Mouse (Mus musculus) heart, postnatal 25 days (tissue): Measurements from ENCODE around the gene Lsamp. TPM values are rescaled to one million over a fixed set of nuclear protein-coding genes. Genes with fewer than 3 reads are reported as not detected.

Experiments
- DNase-seq: peaks from one replicate; pipeline ENCODE4 v3.0.0; 2022; ENCODE audit warnings: low spot score
- intact Hi-C: fragments of 180-260 bp; cut with DNase I; formaldehyde crosslinking; loops from one replicate; pipeline ENCODE4 v1.15.1; 2025
- total RNA-seq, 2 experiments: library from RNA; stranded (reverse); gene quantifications; 2 replicates each; pipeline ENCODE4 v1.2.3; 2021

Gene Lsamp
- total RNA-seq, 2 experiments from 2014 or later, result 1.5 to 1.8 TPM

DNA sequence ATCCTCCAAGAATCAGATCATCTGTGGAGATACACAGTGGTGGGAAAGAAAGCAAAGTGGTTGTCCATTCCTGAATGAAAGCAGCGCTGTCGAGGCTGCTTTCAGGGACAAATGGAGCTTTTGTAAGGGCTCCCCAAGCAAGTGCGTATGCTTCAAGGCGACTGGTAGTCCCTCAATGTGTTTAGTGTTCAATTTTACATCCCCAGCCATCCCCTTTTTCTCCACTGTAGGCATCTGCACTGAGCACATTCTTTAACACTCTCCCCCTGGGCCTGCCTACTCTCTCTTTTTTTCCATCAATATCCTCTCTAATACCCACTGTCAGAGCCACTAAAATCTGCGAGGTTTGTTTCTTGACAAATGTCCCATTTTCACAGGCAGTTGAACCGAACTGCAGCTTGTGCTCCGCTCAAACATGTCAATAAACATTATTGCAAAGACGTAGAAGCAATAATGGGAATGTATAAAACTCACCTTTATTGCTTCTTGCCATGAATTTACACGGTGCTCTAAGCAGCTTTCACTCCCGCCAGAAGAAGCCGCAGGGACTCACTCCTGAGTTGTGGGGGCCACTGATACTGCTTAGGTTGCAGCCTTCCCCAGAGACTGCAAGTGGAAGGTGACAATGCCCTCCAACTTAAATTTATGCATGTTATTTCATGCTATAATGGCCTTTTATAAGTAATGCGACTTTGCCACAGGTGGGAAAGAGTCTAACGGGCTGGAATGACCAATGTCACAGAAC is 250.2 kb downstream of the Lsamp start:
- intact Hi-C loops, result no loop called here
- no peak for DNase-seq

DNA sequence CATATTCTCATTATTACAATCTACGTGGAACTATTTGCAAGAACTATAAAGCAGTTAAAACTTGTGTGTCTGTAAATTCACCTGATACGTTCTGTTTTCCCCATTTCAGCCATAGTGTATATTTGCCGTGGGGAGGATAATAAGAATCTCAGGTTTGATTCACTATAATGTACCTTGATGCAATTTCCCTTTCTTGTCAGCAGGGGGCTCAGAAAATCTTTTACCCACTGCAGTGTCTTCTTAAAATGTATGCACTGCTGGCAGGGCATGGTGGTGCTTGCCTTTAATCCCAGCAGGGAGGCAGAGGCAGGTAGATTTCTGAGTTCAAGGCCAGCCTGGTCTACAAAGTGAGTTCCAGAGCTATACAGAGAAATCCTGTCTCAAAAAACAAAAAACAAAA is 287.7 kb downstream of the Lsamp start:
- DNase-seq, result no peak
- intact Hi-C loops, result loop anchor here (10.0 kb wide), 1 partner anchor 973 kb away; no protein-coding TSS in a partner anchor

- no peak for DNase-seq
- intact Hi-C loops, result no loop called here
Observed at GRCm38 (mm10) chr16:40290132-40290531, 306.0 kb downstream of the Lsamp start.

DNA sequence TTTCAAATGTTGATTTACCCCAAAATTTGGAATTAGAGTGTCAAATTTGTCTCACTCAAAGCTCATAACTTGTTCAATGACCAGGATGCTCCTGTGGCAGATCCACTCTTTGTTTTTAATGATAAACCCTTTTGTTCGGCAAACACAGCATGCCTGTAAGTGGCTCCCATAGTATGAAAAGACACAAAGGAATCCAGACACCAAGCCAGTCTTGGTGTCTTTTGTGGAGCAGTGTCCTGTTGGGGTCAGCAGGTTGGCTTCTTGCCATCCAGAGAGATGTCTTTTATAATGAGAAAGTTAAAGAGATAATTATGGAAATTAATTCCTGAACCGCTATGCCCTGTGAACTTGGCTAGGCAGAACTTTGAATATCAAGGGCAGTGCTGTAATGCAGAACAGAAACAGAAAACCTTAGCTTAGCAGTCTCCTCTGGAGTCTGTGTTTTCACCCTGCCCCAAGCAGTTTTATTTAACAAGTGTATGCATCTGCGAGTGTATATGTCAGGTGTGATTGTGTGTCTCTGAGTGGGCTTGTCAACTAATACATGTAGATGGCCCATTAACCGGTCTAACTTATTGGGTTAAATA is 310.2 kb downstream of the Lsamp start:
- intact Hi-C loops, result no loop called here
- DNase-seq, result no peak

- DNase-seq, result no peak
- intact Hi-C loops, result no loop called here
Observed at GRCm38 (mm10) chr16:40295240-40295639, 311.1 kb downstream of the Lsamp start.

DNA sequence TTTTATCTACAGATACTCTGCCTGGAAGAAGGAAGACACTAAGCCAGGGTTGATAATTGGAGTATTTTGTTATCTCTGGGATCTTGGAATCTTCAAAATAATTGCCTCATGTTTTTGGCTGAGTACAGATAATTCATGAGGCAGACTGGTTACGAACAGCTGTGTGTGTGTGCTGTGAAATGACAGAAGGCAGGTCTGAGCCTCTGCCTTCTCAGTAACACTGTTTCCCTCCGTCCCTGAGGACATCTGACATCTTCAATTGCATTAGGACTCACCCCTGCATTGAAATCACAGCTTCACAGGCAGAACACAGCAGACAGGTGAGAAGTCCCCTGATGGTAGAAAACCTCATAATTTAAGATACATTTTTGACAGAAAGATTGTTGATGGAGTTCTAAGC is 323.5 kb downstream of the Lsamp start:
- no peak for DNase-seq
- intact Hi-C loops, result no loop called here

- no peak for DNase-seq
- intact Hi-C loops, result no loop called here
Observed at GRCm38 (mm10) chr16:40316199-40316598, 332.0 kb downstream of the Lsamp start.

DNA sequence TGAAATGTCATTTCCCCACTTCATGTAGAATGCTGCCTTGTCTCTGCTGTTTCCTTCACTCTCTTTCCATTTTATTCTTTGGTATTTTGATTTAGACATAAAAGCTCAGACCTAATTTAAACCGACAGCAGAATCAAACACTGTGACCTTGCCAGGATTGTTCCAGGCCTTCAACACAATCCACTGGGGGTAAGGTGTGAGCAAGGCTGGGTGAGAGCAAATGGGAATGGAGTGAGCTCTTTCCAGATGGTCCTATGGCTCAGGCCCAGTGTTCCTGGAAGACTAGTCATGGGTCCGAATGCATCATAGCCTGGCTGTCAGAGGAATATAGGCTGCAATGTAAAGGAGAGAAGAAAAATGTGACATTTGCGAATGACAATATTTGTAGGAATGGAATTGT is 340.6 kb downstream of the Lsamp start:
- intact Hi-C loops, result no loop called here
- no peak for DNase-seq

- DNase-seq, result no peak
- intact Hi-C loops, result no loop called here
Observed at GRCm38 (mm10) chr16:40328249-40328820, 344.2 kb downstream of the Lsamp start.

- intact Hi-C loops, result no loop called here
Observed at GRCm38 (mm10) chr16:40369677-40370076, 385.5 kb downstream of the Lsamp start.

GRCm38 (mm10) chr16:40371291-40371690 is 387.1 kb downstream of the Lsamp start:
- intact Hi-C loops, result no loop called here

More at GRCm38 (mm10) chr16:40369677-40370076, 385.5 kb downstream of the Lsamp start:
- no peak for DNase-seq

GRCm38 (mm10) chr16:40375314-40375713 is 391.2 kb downstream of the Lsamp start:
- intact Hi-C loops, result no loop called here
- DNase-seq, result no peak

More at GRCm38 (mm10) chr16:40371291-40371690, 387.1 kb downstream of the Lsamp start:
- DNase-seq, result no peak

- intact Hi-C loops, result no loop called here
- no peak for DNase-seq
Observed at GRCm38 (mm10) chr16:40377129-40377799, 393.1 kb downstream of the Lsamp start.

- no peak for DNase-seq
- intact Hi-C loops, result no loop called here
Observed at GRCm38 (mm10) chr16:40392106-40392505, 407.9 kb downstream of the Lsamp start.

DNA sequence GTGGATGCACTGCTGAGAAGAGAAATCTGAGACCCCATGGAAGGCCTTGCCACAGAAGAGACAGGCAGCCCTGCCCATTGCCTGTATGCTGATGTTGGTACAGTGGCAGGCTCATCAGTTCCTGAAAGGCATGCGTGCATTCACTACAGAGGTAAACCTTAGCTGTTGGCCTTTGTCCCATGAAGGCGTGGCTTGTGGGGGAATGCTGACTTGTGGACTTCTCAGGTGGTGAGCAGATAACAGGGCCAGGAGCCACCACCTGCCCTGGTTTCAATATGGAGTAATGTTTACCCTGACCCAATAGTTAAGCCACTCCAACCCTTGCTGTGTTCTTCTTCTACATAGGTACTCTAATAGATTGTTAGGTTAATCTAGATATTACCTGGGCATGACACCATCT is 415.4 kb downstream of the Lsamp start:
- intact Hi-C loops, result no loop called here

DNA sequence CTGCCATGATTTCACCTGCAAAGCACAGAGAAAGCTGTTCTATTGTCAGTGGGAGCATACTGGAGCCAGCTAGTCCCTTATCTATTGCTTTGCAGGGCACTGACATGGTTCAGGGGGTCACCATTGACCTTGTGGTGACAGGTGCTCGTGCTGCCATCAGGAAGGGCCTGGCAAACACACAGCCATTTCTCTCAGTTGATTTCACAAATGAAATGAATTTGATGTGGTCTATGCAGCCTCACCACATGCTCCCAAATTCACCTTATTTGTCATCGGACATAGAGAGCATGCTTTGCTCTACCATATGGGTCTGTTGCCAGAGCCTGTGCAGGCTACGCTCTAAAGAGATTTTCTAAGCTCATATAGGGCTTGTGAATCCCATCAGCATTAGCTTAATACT is 450.1 kb downstream of the Lsamp start:
- DNase-seq, result no peak
- intact Hi-C loops, result no loop called here

More for the DNA sequence above, 415.4 kb downstream of the Lsamp start:
- DNase-seq, result no peak

- DNase-seq, result no peak
Observed at GRCm38 (mm10) chr16:40436415-40436814, 452.3 kb downstream of the Lsamp start.

GRCm38 (mm10) chr16:40437879-40438278 is 453.7 kb downstream of the Lsamp start:
- intact Hi-C loops, result no loop called here
- no peak for DNase-seq

More at GRCm38 (mm10) chr16:40436415-40436814, 452.3 kb downstream of the Lsamp start:
- intact Hi-C loops, result no loop called here

GRCm38 (mm10) chr16:40438876-40439275 is 454.7 kb downstream of the Lsamp start:
- no peak for DNase-seq
- intact Hi-C loops, result no loop called here

GRCm38 (mm10) chr16:40446587-40446986 is 462.4 kb downstream of the Lsamp start:
- DNase-seq, result no peak
- intact Hi-C loops, result no loop called here
